Mouse (Mus musculus) layer of hippocampus, adult 9-11 months (tissue): Measurements from ENCODE around the gene Zfp704.
"Not testable (repeated sequence)": the region's sequence is repeated elsewhere in the genome, so short reads cannot be mapped to it uniquely, and the experiment has no call there.

Source experiments
- DNase-seq: peaks from one replicate; pipeline ENCODE4 v3.0.0; 2022

The Zfp704 gene

GRCm38 (mm10) chr3:9594457-9594856 is 15.4 kb downstream of the Zfp704 start:
- no peak for DNase-seq

- DNase-seq: no peak
Observed at GRCm38 (mm10) chr3:9593832-9594231, 16.1 kb downstream of the Zfp704 start.

GRCm38 (mm10) chr3:9591416-9592110 is 18.3 kb downstream of the Zfp704 start:
- no peak for DNase-seq

- no peak for DNase-seq
Observed at GRCm38 (mm10) chr3:9588635-9589034, 21.2 kb downstream of the Zfp704 start.

- DNase-seq: no peak
Observed at GRCm38 (mm10) chr3:9587304-9587703, 22.6 kb downstream of the Zfp704 start.

GRCm38 (mm10) chr3:9583516-9583915 is 26.4 kb downstream of the Zfp704 start:
- DNase-seq: no peak

GRCm38 (mm10) chr3:9580952-9581798 is 28.7 kb downstream of the Zfp704 start:
- DNase-seq: no peak

- DNase-seq: no peak
Observed at GRCm38 (mm10) chr3:9580102-9580501, 29.8 kb downstream of the Zfp704 start.

GRCm38 (mm10) chr3:9579028-9579643 is 30.7 kb downstream of the Zfp704 start:
- DNase-seq: no peak

GRCm38 (mm10) chr3:9576872-9577271 is 33.0 kb downstream of the Zfp704 start:
- no peak for DNase-seq

- no peak for DNase-seq
Observed at GRCm38 (mm10) chr3:9574305-9574704, 35.6 kb downstream of the Zfp704 start.

- DNase-seq: no peak
Observed at GRCm38 (mm10) chr3:9573581-9573980, 36.3 kb downstream of the Zfp704 start.

- DNase-seq: no peak
Observed at GRCm38 (mm10) chr3:9572261-9572660, 37.6 kb downstream of the Zfp704 start.

- no peak for DNase-seq
Observed at GRCm38 (mm10) chr3:9570782-9571181, 39.1 kb downstream of the Zfp704 start.

GRCm38 (mm10) chr3:9569706-9570105 is 40.2 kb downstream of the Zfp704 start:
- DNase-seq: not testable (repeated sequence)

- no peak for DNase-seq
Observed at GRCm38 (mm10) chr3:9568565-9569228, 41.2 kb downstream of the Zfp704 start.

GRCm38 (mm10) chr3:9567948-9568347 is 41.9 kb downstream of the Zfp704 start:
- no peak for DNase-seq

- DNase-seq: no peak
Observed at GRCm38 (mm10) chr3:9566831-9567230, 43.1 kb downstream of the Zfp704 start.

- DNase-seq: no peak
Observed at GRCm38 (mm10) chr3:9563562-9563961, 46.3 kb downstream of the Zfp704 start.

GRCm38 (mm10) chr3:9562649-9563328 is 47.1 kb downstream of the Zfp704 start:
- DNase-seq: no peak

- no peak for DNase-seq
Observed at GRCm38 (mm10) chr3:9557778-9558560, 51.9 kb downstream of the Zfp704 start.

- DNase-seq: no peak
Observed at GRCm38 (mm10) chr3:9556137-9556536, 53.7 kb downstream of the Zfp704 start.
